Mouse (Mus musculus): ENCODE measurements around the gene Mrgprd. TPM values are rescaled to one million over a fixed set of nuclear protein-coding genes. Genes with fewer than 3 reads are reported as not detected.

Gene Mrgprd
- polyA plus RNA-seq, 1 experiment from 2014 or later: not detected

- H3K27ac ChIP-seq: peak overlapping the region; percentile 60
- H3K36me3 ChIP-seq: no peaks in the 10 kb centered on the region
- H3K27me3 ChIP-seq: no peaks in the 10 kb centered on the region
- H3K4me2 ChIP-seq: no peak overlapping the region; the same call in 1 of the 2 replicates
- ATAC-seq (ENCODE audit: insufficient number of reproducible peaks, insufficient read depth, low FRiP score, low TSS enrichment, low read depth): no peak
- no peaks in the 10 kb centered on the region for H3K9me3 ChIP-seq
- H3K9ac ChIP-seq: no peak overlapping the region
- peaks cover 9% of the 10 kb centered on the region for H3K4me1 ChIP-seq
- no peak overlapping the region for H3K4me3 ChIP-seq
- 15% methylated on average over 5 of the region's 5 CpGs for WGBS
Measured at GRCm38 (mm10) chr7:145289302-145289701, 25.3 kb upstream of the Mrgprd start.

GRCm38 (mm10) chr7:145291847-145292246 lies 22.8 kb upstream of the Mrgprd start:
- no peak overlapping the region for H3K4me3 ChIP-seq
- H3K9me3 ChIP-seq: no peaks in the 10 kb centered on the region
- H3K4me1 ChIP-seq: peaks cover 8% of the 10 kb centered on the region
- no peak overlapping the region for H3K27ac ChIP-seq
- WGBS: 94% methylated on average over 2 of the region's 2 CpGs
- no peak overlapping the region for H3K9ac ChIP-seq
- H3K27me3 ChIP-seq: no peaks in the 10 kb centered on the region
- H3K36me3 ChIP-seq: no peaks in the 10 kb centered on the region
- no peak overlapping the region for H3K4me2 ChIP-seq
- ATAC-seq (ENCODE audit: insufficient number of reproducible peaks, insufficient read depth, low FRiP score, low TSS enrichment, low read depth): no peak

GRCm38 (mm10) chr7:145292726-145293125 lies 21.9 kb upstream of the Mrgprd start:
- no peaks in the 10 kb centered on the region for H3K36me3 ChIP-seq
- no peak overlapping the region for H3K4me3 ChIP-seq
- 60% methylated on average over 2 of the region's 2 CpGs for WGBS
- peaks cover 8% of the 10 kb centered on the region for H3K4me1 ChIP-seq
- ATAC-seq (ENCODE audit: insufficient number of reproducible peaks, insufficient read depth, low FRiP score, low TSS enrichment, low read depth): no peak
- H3K4me2 ChIP-seq: no peak overlapping the region
- H3K9ac ChIP-seq: no peak overlapping the region
- H3K27me3 ChIP-seq: no peaks in the 10 kb centered on the region
- no peaks in the 10 kb centered on the region for H3K9me3 ChIP-seq
- no peak overlapping the region for H3K27ac ChIP-seq

GRCm38 (mm10) chr7:145293859-145294258 lies 20.8 kb upstream of the Mrgprd start:
- WGBS: 33% methylated on average over 6 of the region's 6 CpGs
- H3K4me1 ChIP-seq: peaks cover 8% of the 10 kb centered on the region
- no peak for ATAC-seq (ENCODE audit: insufficient number of reproducible peaks, insufficient read depth, low FRiP score, low TSS enrichment, low read depth)
- no peak overlapping the region for H3K4me2 ChIP-seq
- no peak overlapping the region for H3K27ac ChIP-seq
- no peak overlapping the region for H3K9ac ChIP-seq
- no peaks in the 10 kb centered on the region for H3K9me3 ChIP-seq
- no peaks in the 10 kb centered on the region for H3K27me3 ChIP-seq
- no peaks in the 10 kb centered on the region for H3K36me3 ChIP-seq
- H3K4me3 ChIP-seq: no peak overlapping the region

- no peaks in the 10 kb centered on the region for H3K36me3 ChIP-seq
- H3K9ac ChIP-seq: no peak overlapping the region
- H3K4me1 ChIP-seq: peaks cover 36% of the 10 kb centered on the region
- no peak overlapping the region for H3K4me2 ChIP-seq
- no peak for ATAC-seq (ENCODE audit: insufficient number of reproducible peaks, insufficient read depth, low FRiP score, low TSS enrichment, low read depth)
- no peak overlapping the region for H3K27ac ChIP-seq
- H3K4me3 ChIP-seq: no peak overlapping the region
- no peaks in the 10 kb centered on the region for H3K9me3 ChIP-seq
- WGBS: 67% methylated on average over 3 of the region's 3 CpGs
- no peaks in the 10 kb centered on the region for H3K27me3 ChIP-seq
Measured at GRCm38 (mm10) chr7:145298666-145299490, 15.8 kb upstream of the Mrgprd start.

- H3K27me3 ChIP-seq: no peaks in the 10 kb centered on the region
- peaks cover 36% of the 10 kb centered on the region for H3K4me1 ChIP-seq
- no peak overlapping the region for H3K4me3 ChIP-seq
- peak overlapping the region; percentile 76 for H3K27ac ChIP-seq
- H3K9me3 ChIP-seq: no peaks in the 10 kb centered on the region
- no peak overlapping the region for H3K9ac ChIP-seq
- ATAC-seq (ENCODE audit: insufficient number of reproducible peaks, insufficient read depth, low FRiP score, low TSS enrichment, low read depth): no peak
- no peaks in the 10 kb centered on the region for H3K36me3 ChIP-seq
- H3K4me2 ChIP-seq: no peak overlapping the region
- 54% methylated on average over 7 of the region's 7 CpGs for whole genome bisulfite sequencing
Measured at GRCm38 (mm10) chr7:145299562-145300320, 14.9 kb upstream of the Mrgprd start.

GRCm38 (mm10) chr7:145300321-145301007 lies 14.2 kb upstream of the Mrgprd start, which contains the start of gene Mrgprf:
Gene Mrgprf, plus strand, starts transcription at chr7:145300828.
- H3K4me3 ChIP-seq: 0 out of 2 replicates have a peak within 1 kb of the TSS, but pooled peaks have one; percentile 12
- H3K4me1 ChIP-seq: peaks cover 36% of the 10 kb centered on the region
- peak within 1 kb of the TSS; percentile 3; the same call in 1 of the 2 replicates for H3K4me2 ChIP-seq
- no peaks in the 10 kb centered on the region for H3K36me3 ChIP-seq
- H3K27me3 ChIP-seq: no peaks in the 10 kb centered on the region
- no peaks in the 10 kb centered on the region for H3K9me3 ChIP-seq
- H3K9ac ChIP-seq: no peak within 1 kb of the TSS
- H3K27ac ChIP-seq: peak within 1 kb of the TSS; percentile 76
- 35% methylated on average over 12 of the region's 13 CpGs for WGBS
- no peak for ATAC-seq (ENCODE audit: insufficient number of reproducible peaks, insufficient read depth, low FRiP score, low TSS enrichment, low read depth)

- H3K4me1 ChIP-seq: peaks cover 36% of the 10 kb centered on the region
- no peaks in the 10 kb centered on the region for H3K36me3 ChIP-seq
- no peak for ATAC-seq (ENCODE audit: insufficient number of reproducible peaks, insufficient read depth, low FRiP score, low TSS enrichment, low read depth)
- H3K9me3 ChIP-seq: no peaks in the 10 kb centered on the region
- H3K9ac ChIP-seq: no peak overlapping the region
- H3K4me3 ChIP-seq: 0 out of 2 replicates have a peak overlapping the region, but pooled peaks have one; percentile 12
- H3K27me3 ChIP-seq: no peaks in the 10 kb centered on the region
- peak overlapping the region; percentile 3; the same call in 1 of the 2 replicates for H3K4me2 ChIP-seq
- peak overlapping the region; percentile 17; the same call in 1 of the 2 replicates for H3K27ac ChIP-seq
Measured at GRCm38 (mm10) chr7:145301008-145301340, 13.7 kb upstream of the Mrgprd start.

GRCm38 (mm10) chr7:145301341-145302005 lies 13.2 kb upstream of the Mrgprd start:
- no peaks in the 10 kb centered on the region for H3K27me3 ChIP-seq

GRCm38 (mm10) chr7:145302488-145303285 lies 11.9 kb upstream of the Mrgprd start:
- peaks cover 36% of the 10 kb centered on the region for H3K4me1 ChIP-seq
- 7% methylated on average over 20 of the region's 20 CpGs for WGBS
- H3K9me3 ChIP-seq: no peaks in the 10 kb centered on the region
- no peaks in the 10 kb centered on the region for H3K36me3 ChIP-seq
- H3K4me3 ChIP-seq: peak overlapping the region; percentile 22
- H3K27me3 ChIP-seq: no peaks in the 10 kb centered on the region
- H3K4me2 ChIP-seq: peak overlapping the region; percentile 53
- ATAC-seq (ENCODE audit: insufficient number of reproducible peaks, insufficient read depth, low FRiP score, low TSS enrichment, low read depth): peak; percentile 83
- H3K27ac ChIP-seq: no peak overlapping the region; the same call in 1 of the 2 replicates
- H3K9ac ChIP-seq: peak overlapping the region; percentile 49

More at GRCm38 (mm10) chr7:145301341-145302005, 13.2 kb upstream of the Mrgprd start:
- Histone ChIP-seq H3K27ac (no peak overlapping the region), H3K9me3 (no peaks in the 10 kb centered on the region), H3K4me3 (no peak overlapping the region), H3K4me1 (peaks cover 36% of the 10 kb centered on the region), H3K36me3 (no peaks in the 10 kb centered on the region), H3K4me2 (peak overlapping the region; percentile 3; the same call in 1 of the 2 replicates), H3K9ac (no peak overlapping the region)
- ATAC-seq (ENCODE audit: insufficient number of reproducible peaks, insufficient read depth, low FRiP score, low TSS enrichment, low read depth): no peak
- whole genome bisulfite sequencing: 84% methylated on average over 6 of the region's 6 CpGs

All from embryonic facial prominence, embryonic 13.5 days (tissue).